Mouse (Mus musculus) MEL (cell line): ENCODE measurements around the gene Erbb2. TPM values are rescaled to one million over a fixed set of nuclear protein-coding genes. Genes with fewer than 3 reads are reported as not detected.
A peak's percentile ranks its signal among the peaks of the same experiment; 100 is the strongest.

Experiments used
- DNase-seq: peaks from one replicate; pipeline ENCODE4 v3.0.0; 2011; ENCODE audit warnings: low read depth, low spot score
- H3K27ac ChIP-seq: 2 replicates; pipeline ENCODE4 v1.5.1; 2012; ENCODE audit warnings: low read depth, mild to moderate bottlenecking, control low read depth, low read length, moderate library complexity; ENCODE audit not compliant: control insufficient read depth
- H3K27me3 ChIP-seq, 2 experiments: fragments of 150-350 bp in 1 of 2; sonication (generic) in 1 of 2; 2 replicates each; pipeline ENCODE4 v1.6.1; 2012; ENCODE audit warnings: low read length in 2 of 2, mild to moderate bottlenecking in 2 of 2, improper control_type of control experiment in 1 of 2, moderate library complexity in 1 of 2; ENCODE audit not compliant: insufficient read depth in 2 of 2, control insufficient read depth in 1 of 2
- H3K36me3 ChIP-seq, 2 experiments: 2 replicates each; pipeline ENCODE4 v1.6.1; 2012 to 2014; ENCODE audit warnings: low read length in 2 of 2, improper control_type of control experiment in 1 of 2, inconsistent platforms in 1 of 2, mild to moderate bottlenecking in 1 of 2; ENCODE audit not compliant: insufficient read depth in 2 of 2, control insufficient read depth in 1 of 2
- H3K4me1 ChIP-seq, 2 experiments: fragments of 150-350 bp in 1 of 2; sonication (generic) in 1 of 2; 2 replicates each; pipeline ENCODE4 v1.6.1; 2012; ENCODE audit warnings: low read length in 2 of 2, improper control_type of control experiment in 1 of 2, mild to moderate bottlenecking in 1 of 2; ENCODE audit not compliant: insufficient read depth in 2 of 2, control insufficient read depth in 1 of 2
- H3K4me3 ChIP-seq, 2 experiments: fragments of 150-350 bp in 1 of 2; sonication (generic) in 1 of 2; 2 replicates each; pipeline ENCODE4 v1.5.1; 2012; ENCODE audit warnings: low read depth in 2 of 2, low read length in 2 of 2, mild to moderate bottlenecking in 2 of 2, moderate library complexity in 2 of 2, control low read depth in 1 of 2, improper control_type of control experiment in 1 of 2; ENCODE audit not compliant: control insufficient read depth in 1 of 2, insufficient read depth in 1 of 2
- H3K79me2 ChIP-seq: 2 replicates; pipeline ENCODE4 v1.6.1; 2012; ENCODE audit warnings: mild to moderate bottlenecking, low read length, moderate library complexity; ENCODE audit not compliant: control insufficient read depth, poor library complexity, insufficient read depth
- H3K9ac ChIP-seq: 2 replicates; pipeline ENCODE4 v1.6.1; 2012; ENCODE audit warnings: low read depth, mild to moderate bottlenecking, control low read depth, low read length, moderate library complexity; ENCODE audit not compliant: control insufficient read depth, poor library complexity, severe bottlenecking
- H3K9me3 ChIP-seq: fragments of 150-350 bp; sonication (generic); replicated peaks from 2 replicates; pipeline ENCODE4 v1.6.1; 2012; ENCODE audit warnings: mild to moderate bottlenecking, low read length, improper control_type of control experiment, moderate library complexity; ENCODE audit not compliant: insufficient read depth
- CTCF ChIP-seq, 3 experiments: IDR thresholded peaks in 2 of 3; conservative IDR thresholded peaks in 1 of 3; 2 replicates each; pipeline ENCODE4 v1.5.1; 2011 to 2012; ENCODE audit warnings: low read length in 3 of 3, low read depth in 2 of 3, mild to moderate bottlenecking in 2 of 3, improper control_type of control experiment in 1 of 3, inconsistent platforms in 1 of 3, mixed read lengths in 1 of 3, moderate library complexity in 1 of 3; ENCODE audit not compliant: control insufficient read depth in 1 of 3, insufficient read depth in 1 of 3, poor library complexity in 1 of 3, severe bottlenecking in 1 of 3
- ELF1 ChIP-seq: IDR thresholded peaks from 2 replicates; pipeline ENCODE4 v1.6.1; 2014; ENCODE audit warnings: low read depth, mild to moderate bottlenecking, inconsistent platforms, low read length, improper control_type of control experiment, moderate library complexity
- ETS1 ChIP-seq: IDR thresholded peaks from 2 replicates; pipeline ENCODE4 v1.6.1; 2012; ENCODE audit warnings: low read depth, mild to moderate bottlenecking, inconsistent platforms, low read length, improper control_type of control experiment, moderate library complexity
- GABPA ChIP-seq: IDR thresholded peaks from 2 replicates; pipeline ENCODE4 v1.6.1; 2012; ENCODE audit warnings: low read depth, mild to moderate bottlenecking, inconsistent platforms, low read length, improper control_type of control experiment, moderate library complexity
- GATA1 ChIP-seq: IDR thresholded peaks from 2 replicates; pipeline ENCODE4 v1.6.1; 2011; ENCODE audit warnings: low read depth, low read length, improper control_type of control experiment
- JUND ChIP-seq: IDR thresholded peaks from 2 replicates; pipeline ENCODE4 v1.6.1; 2011; ENCODE audit warnings: low read depth, mild to moderate bottlenecking, improper control_type of control experiment, low read length
- KAT2A ChIP-seq: conservative IDR thresholded peaks from 2 replicates; pipeline ENCODE4 v1.6.1; 2012; ENCODE audit warnings: low read depth, low read length, improper control_type of control experiment, inconsistent platforms
- MAX ChIP-seq: IDR thresholded peaks from 2 replicates; pipeline ENCODE4 v1.6.1; 2011; ENCODE audit warnings: low read length, improper control_type of control experiment
- MAZ ChIP-seq: IDR thresholded peaks from 2 replicates; pipeline ENCODE4 v1.6.1; 2012; ENCODE audit warnings: low read depth, mild to moderate bottlenecking, inconsistent platforms, low read length, improper control_type of control experiment
- MEF2A ChIP-seq: IDR thresholded peaks from 2 replicates; pipeline ENCODE4 v1.6.1; 2014; ENCODE audit warnings: low read depth, mild to moderate bottlenecking, inconsistent platforms, low read length, improper control_type of control experiment; ENCODE audit not compliant: poor library complexity, insufficient replicate concordance, severe bottlenecking; ENCODE audit errors: extremely low read depth
- MXI1 ChIP-seq: IDR thresholded peaks from 2 replicates; pipeline ENCODE4 v1.6.1; 2011; ENCODE audit warnings: mild to moderate bottlenecking, low read depth, low read length, improper control_type of control experiment
- MYC ChIP-seq: IDR thresholded peaks from 2 replicates; pipeline ENCODE4 v1.6.1; 2011; ENCODE audit warnings: low read depth, mild to moderate bottlenecking, low read length, improper control_type of control experiment, moderate library complexity
- NELFE ChIP-seq: IDR thresholded peaks from 2 replicates; pipeline ENCODE4 v1.6.1; 2011; ENCODE audit warnings: low read depth, low read length, improper control_type of control experiment
- POLR2AphosphoS2 ChIP-seq: IDR thresholded peaks from 2 replicates; pipeline ENCODE4 v1.6.1; 2011; ENCODE audit warnings: low read length, improper control_type of control experiment
- POLR2AphosphoS5 ChIP-seq: IDR thresholded peaks from 2 replicates; pipeline ENCODE4 v1.6.1; 2012; ENCODE audit warnings: low read depth, borderline replicate concordance, mild to moderate bottlenecking, inconsistent platforms, low read length, moderate library complexity, mixed read lengths
- RAD21 ChIP-seq: IDR thresholded peaks from 2 replicates; pipeline ENCODE4 v1.6.1; 2011; ENCODE audit warnings: mild to moderate bottlenecking, low read depth, low read length, improper control_type of control experiment
- RCOR1 ChIP-seq: IDR thresholded peaks from 2 replicates; pipeline ENCODE4 v1.6.1; 2012; ENCODE audit warnings: low read depth, mild to moderate bottlenecking, inconsistent platforms, low read length, improper control_type of control experiment
- TBP ChIP-seq: IDR thresholded peaks from 2 replicates; pipeline ENCODE4 v1.8.0; 2011; ENCODE audit warnings: low read depth, low read length, improper control_type of control experiment
- TCF12 ChIP-seq: IDR thresholded peaks from 2 replicates; pipeline ENCODE4 v1.6.1; 2014; ENCODE audit warnings: low read depth, mild to moderate bottlenecking, inconsistent platforms, low read length, improper control_type of control experiment, moderate library complexity
- UBTF ChIP-seq: IDR thresholded peaks from 2 replicates; pipeline ENCODE4 v1.6.1; 2012; ENCODE audit warnings: low read depth, mild to moderate bottlenecking, inconsistent platforms, low read length, improper control_type of control experiment, moderate library complexity, borderline replicate concordance; ENCODE audit not compliant: insufficient read depth
- USF1 ChIP-seq: IDR thresholded peaks from 2 replicates; pipeline ENCODE4 v1.6.1; 2014; ENCODE audit warnings: low read depth, mild to moderate bottlenecking, inconsistent platforms, low read length, improper control_type of control experiment, moderate library complexity
- ZC3H11A ChIP-seq: IDR thresholded peaks from 2 replicates; pipeline ENCODE4 v1.6.1; 2012; ENCODE audit warnings: low read depth, mild to moderate bottlenecking, inconsistent platforms, low read length, improper control_type of control experiment
- ZMIZ1 ChIP-seq: IDR thresholded peaks from 2 replicates; pipeline ENCODE4 v1.6.1; 2012; ENCODE audit warnings: low read depth, mild to moderate bottlenecking, inconsistent platforms, low read length, improper control_type of control experiment, moderate library complexity
- ZNF384 ChIP-seq: IDR thresholded peaks from 2 replicates; pipeline ENCODE4 v1.6.1; 2012; ENCODE audit warnings: low read depth, mild to moderate bottlenecking, inconsistent platforms, low read length, improper control_type of control experiment
- polyA plus RNA-seq, 2 experiments: library from polyadenylated mRNA; stranded (reverse) in 1 of 2; unstranded in 1 of 2; fragments of >175 nt in 1 of 2; fragments of >200 nt in 1 of 2; gene quantifications; 2 replicates each; pipeline versions ENCODE4 v1.2.1 to v1.2.4; 2012; ENCODE audit warnings: low replicate concordance in 2 of 2, low read depth in 1 of 2; ENCODE audit not compliant: insufficient read length in 2 of 2, insufficient read depth in 1 of 2, missing spikeins in 1 of 2
- total RNA-seq: library from RNA; depleted of rRNA; stranded (reverse); fragments of 300-350 nt; gene quantifications from 2 replicates; pipeline ENCODE4 v1.2.3, GENCODE M21; 2012

The Erbb2 gene
- total and polyA plus RNA-seq, 3 experiments = not detected

DNA sequence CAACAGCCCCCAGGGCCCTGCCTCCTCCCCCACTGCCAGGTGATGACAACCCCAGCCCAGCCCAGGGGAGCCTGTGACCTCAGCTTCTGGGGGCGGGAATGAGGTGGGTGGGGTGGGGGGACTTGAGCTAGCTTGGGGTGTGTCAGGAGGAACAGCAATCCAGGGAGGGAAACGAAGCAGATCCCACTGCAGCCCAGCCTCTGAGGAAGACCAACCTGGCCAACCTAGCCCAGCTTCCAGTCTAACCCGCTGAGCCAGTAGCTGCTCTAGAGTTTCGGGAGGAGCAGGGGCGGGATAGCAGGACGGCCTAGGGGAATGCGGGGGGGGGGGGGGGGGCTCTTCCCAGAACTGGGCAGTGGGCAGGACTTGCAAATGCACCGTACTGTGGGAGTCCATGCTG lies 20.2 kb upstream of the Erbb2 start:
- H3K4me3 ChIP-seq = no peak overlapping the region
- no peak for TF ChIP-seq CTCF (IDR thresholded peaks at IDR 0.05 in 2 of 3, conservative IDR thresholded peaks at IDR 0.05 in 1 of 3; ENCODE audit: control insufficient read depth in 1 of 3, insufficient read depth in 1 of 3, low read depth in 2 of 3, low read length in 3 of 3, poor library complexity in 1 of 3, severe bottlenecking in 1 of 3)
- no peaks in the 10 kb centered on the region for H3K9me3 ChIP-seq
- H3K27ac ChIP-seq = no peak overlapping the region
- H3K9ac ChIP-seq = no peak overlapping the region; the same call in 1 of the 2 replicates
- H3K4me1 ChIP-seq = peaks cover 21 to 45% of the 10 kb centered on the region in 2 experiments
- H3K36me3 ChIP-seq = peaks cover 0 to 26% of the 10 kb centered on the region in 2 experiments; a peak in 2 of 4 replicates
- no peak for DNase-seq
- no peaks in the 10 kb centered on the region for H3K79me2 ChIP-seq
- H3K27me3 ChIP-seq = no peaks in the 10 kb centered on the region

- peaks cover 0 to 26% of the 10 kb centered on the region in 2 experiments; a peak in 2 of 4 replicates for H3K36me3 ChIP-seq
- H3K9me3 ChIP-seq = no peaks in the 10 kb centered on the region
- no peaks in the 10 kb centered on the region for H3K79me2 ChIP-seq
- peak overlapping the region; percentile 28 for H3K9ac ChIP-seq
- peaks cover 21 to 45% of the 10 kb centered on the region in 2 experiments for H3K4me1 ChIP-seq
- H3K27ac ChIP-seq = peak overlapping the region; percentile 79
- no peak for TF ChIP-seq NELFE
- no peak for TF ChIP-seq MAX
- peak; percentile 70 for TF ChIP-seq GATA1
- TF ChIP-seq POLR2AphosphoS5 = no peak
- TF ChIP-seq JUND = 0 out of 2 replicates have a peak, but pooled peaks have one; percentile 7
- TF ChIP-seq TBP = peak; percentile 36; the same call in 1 of the 2 replicates
- TF ChIP-seq ETS1 = peak; percentile 43; the same call in 1 of the 2 replicates
- TF ChIP-seq POLR2AphosphoS2 = no peak
- peak; percentile 72; the same call in 1 of the 2 replicates for TF ChIP-seq MAZ
- no peak for TF ChIP-seq MYC
- no peak for TF ChIP-seq KAT2A
- no peak for TF ChIP-seq CTCF (IDR thresholded peaks at IDR 0.05 in 2 of 3, conservative IDR thresholded peaks at IDR 0.05 in 1 of 3; ENCODE audit: control insufficient read depth in 1 of 3, insufficient read depth in 1 of 3, low read depth in 2 of 3, low read length in 3 of 3, poor library complexity in 1 of 3, severe bottlenecking in 1 of 3)
- no peak; the same call in 1 of the 2 replicates for TF ChIP-seq RCOR1
- no peak for TF ChIP-seq MEF2A
- no peaks in the 10 kb centered on the region for H3K27me3 ChIP-seq
- H3K4me3 ChIP-seq = peak overlapping the region in 1 of 2 experiments; percentile 27; a peak in 2 of 4 replicates
- DNase-seq = peak; percentile 86
Measured at GRCm38 (mm10) chr11:98392645-98393044, 19.6 kb upstream of the Erbb2 start.

GRCm38 (mm10) chr11:98393317-98393716 lies 19.0 kb upstream of the Erbb2 start:
- peak; percentile 96 for DNase-seq
- Histone ChIP-seq H3K9me3 (no peaks in the 10 kb centered on the region), H3K4me3 (peak overlapping the region; percentile 11 to 27), H3K27ac (peak overlapping the region; percentile 79), H3K79me2 (no peaks in the 10 kb centered on the region), H3K27me3 (no peaks in the 10 kb centered on the region), H3K36me3 (peaks cover 0 to 26% of the 10 kb centered on the region in 2 experiments; a peak in 2 of 4 replicates), H3K9ac (peak overlapping the region; percentile 53), H3K4me1 (peaks cover 21 to 45% of the 10 kb centered on the region in 2 experiments)
- no peak for TF ChIP-seq ZNF384
- TF ChIP-seq KAT2A = no peak
- TF ChIP-seq MXI1 = no peak
- TF ChIP-seq POLR2AphosphoS5 = 0 out of 2 replicates have a peak, but pooled peaks have one; percentile 28
- TF ChIP-seq GABPA = no peak
- peak; percentile 88 for TF ChIP-seq TCF12
- peak; percentile 16; the same call in 1 of the 2 replicates for TF ChIP-seq USF1
- TF ChIP-seq ZMIZ1 = peak; percentile 31; the same call in 1 of the 2 replicates
- peak; percentile 43; the same call in 1 of the 2 replicates for TF ChIP-seq ELF1
- peak; percentile 89 for TF ChIP-seq NELFE
- TF ChIP-seq ZC3H11A = no peak
- no peak for TF ChIP-seq RAD21
- peak; percentile 72 for TF ChIP-seq ETS1
- TF ChIP-seq UBTF = no peak
